Mouse (Mus musculus): ENCODE results near the gene Pef1. TPM values are rescaled to one million over a fixed set of nuclear protein-coding genes. Genes with fewer than 3 reads are reported as not detected.
A peak's percentile ranks its signal among the peaks of the same experiment; 100 is the strongest.

Pef1 gene
- polyA plus RNA-seq, 1 experiment, result 82.1 TPM

- peak; percentile 84 for DNase-seq (ENCODE audit: low spot score)
These were observed 72.1 kb downstream of the Pef1 start for GRCm38 (mm10) chr4:130174335-130175031.

- no peak for DNase-seq (ENCODE audit: low spot score)
These were observed 72.8 kb downstream of the Pef1 start, which contains the start of gene Tinagl1 for GRCm38 (mm10) chr4:130175072-130175711. Tinagl1 (minus strand) TSS chr4:130175122.

GRCm38 (mm10) chr4:130176156-130176720, 73.9 kb downstream of the Pef1 start:
- DNase-seq (ENCODE audit: low spot score), result no peak

DNA sequence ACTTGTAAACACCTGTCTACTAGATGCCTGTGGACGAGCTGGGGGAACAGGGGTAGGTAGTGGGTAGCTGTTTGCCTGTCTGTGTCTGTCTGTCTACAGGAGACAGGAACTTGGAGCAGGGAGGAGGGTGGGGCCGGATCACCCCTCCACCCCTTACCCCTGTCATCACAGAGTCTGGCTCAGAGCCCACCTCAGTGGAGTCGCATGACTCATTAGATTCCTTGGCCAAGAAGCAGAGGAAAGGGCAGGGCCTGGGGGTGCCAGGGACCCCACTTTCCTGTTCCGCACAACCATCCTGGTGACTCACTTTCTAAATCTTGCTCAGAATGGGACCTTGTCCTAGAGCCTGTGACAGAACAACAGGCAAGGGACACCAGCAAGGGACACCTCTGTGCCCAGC, 74.7 kb downstream of the Pef1 start:
- no peak for DNase-seq (ENCODE audit: low spot score)

- no peak for DNase-seq (ENCODE audit: low spot score)
These were observed 75.2 kb downstream of the Pef1 start for GRCm38 (mm10) chr4:130177536-130177935.

Other genes with a start within 250 kb of the Pef1 start
- not detected in 2 replicates for gene Spocd1, start 173.3 kb upstream of the Pef1 start, polyA plus RNA-seq (2012; rRNA removed)
- 4.0 and 5.4 TPM in 2 replicates for gene Adgrb2, start 117.7 kb upstream of the Pef1 start, polyA plus RNA-seq (2012; rRNA removed)
- 97.7 and 118 TPM in 2 replicates for gene Col16a1, start 54.7 kb upstream of the Pef1 start, polyA plus RNA-seq (2012; rRNA removed)
- 18.8 and 20.0 TPM in 2 replicates for gene Hcrtr1, start 36.8 kb downstream of the Pef1 start, polyA plus RNA-seq (2012; rRNA removed)
- gene Tinagl1, start 72.6 kb downstream of the Pef1 start, polyA plus RNA-seq (2012; rRNA removed), result 514 and 535 TPM in 2 replicates
- gene Gm853, start 119.8 kb downstream of the Pef1 start, polyA plus RNA-seq (2012; rRNA removed), result not detected in 2 replicates
- gene Serinc2, start 176.6 kb downstream of the Pef1 start, polyA plus RNA-seq (2012; rRNA removed), result 84.7 and 87.7 TPM in 2 replicates
- gene Fabp3, start 206.0 kb downstream of the Pef1 start, polyA plus RNA-seq (2012; rRNA removed), result 22.5 and 23.1 TPM in 2 replicates
- 0.21 and 1.1 TPM in 2 replicates for gene Gm10570, start 206.1 kb downstream of the Pef1 start, polyA plus RNA-seq (2012; rRNA removed)

All from urinary bladder, adult 2 months (tissue).